Mouse (Mus musculus) CD4-positive, CD25-positive, alpha-beta regulatory T cell, adult 4 months (primary cell): ENCODE data around the gene Tln2. TPM values are rescaled to one million over a fixed set of nuclear protein-coding genes. Genes with fewer than 3 reads are reported as not detected.
"Not testable (repeated sequence)": the region's sequence is repeated elsewhere in the genome, so short reads cannot be mapped to it uniquely, and the experiment has no call there.

ENCODE experiments used
- ATAC-seq: one replicate; pipeline ENCODE4 v1.8.0; 2017
- polyA plus RNA-seq, 2 experiments: library from polyadenylated mRNA; unstranded; fragments of 100-300 nt; shearing (Covaris generic); gene quantifications; one replicate each; pipeline ENCODE4 v1.2.1; 2017

The Tln2 gene
- polyA plus RNA-seq, 2 experiments from 2014 or later = 0.22 TPM; not detected in 1

DNA sequence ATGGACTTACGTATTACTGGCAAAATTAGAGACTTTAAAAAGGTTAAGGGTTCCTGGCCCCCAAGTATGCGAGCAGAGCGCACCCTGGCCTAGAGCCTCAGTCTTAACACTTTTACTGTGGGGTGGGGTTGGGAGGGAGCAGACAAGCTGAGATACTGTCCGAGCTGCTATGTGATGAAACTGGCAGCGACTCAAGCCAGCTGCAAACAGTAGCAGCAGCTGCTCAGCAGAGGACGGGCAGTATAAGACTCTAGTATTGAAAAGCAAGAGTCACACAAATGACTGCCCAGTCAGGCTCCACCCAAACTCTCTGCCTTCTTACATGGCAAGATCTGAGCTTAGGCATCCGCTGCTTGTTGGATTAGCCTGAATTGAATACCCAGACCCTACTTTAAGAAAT, 206.1 kb downstream of the Tln2 start:
- no peak for ATAC-seq

DNA sequence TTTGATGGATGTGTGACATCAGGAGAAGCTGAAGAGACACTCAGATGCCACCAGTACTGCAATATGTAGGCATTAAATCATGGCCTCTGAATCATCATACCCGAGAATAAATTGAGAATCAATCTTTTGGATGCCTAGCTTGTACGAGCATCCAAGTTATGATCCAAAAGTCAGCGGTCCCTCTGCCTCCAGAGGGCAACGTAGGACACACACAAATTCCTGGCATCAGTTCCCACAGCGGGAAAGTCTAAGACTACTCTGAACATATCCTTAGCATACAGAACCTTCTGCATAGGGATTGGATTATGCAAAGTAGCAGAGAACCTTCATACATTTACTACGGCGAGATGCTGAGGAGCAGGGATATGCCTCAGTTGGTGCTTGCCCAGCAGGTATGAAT, 210.5 kb downstream of the Tln2 start:
- ATAC-seq = no peak

DNA sequence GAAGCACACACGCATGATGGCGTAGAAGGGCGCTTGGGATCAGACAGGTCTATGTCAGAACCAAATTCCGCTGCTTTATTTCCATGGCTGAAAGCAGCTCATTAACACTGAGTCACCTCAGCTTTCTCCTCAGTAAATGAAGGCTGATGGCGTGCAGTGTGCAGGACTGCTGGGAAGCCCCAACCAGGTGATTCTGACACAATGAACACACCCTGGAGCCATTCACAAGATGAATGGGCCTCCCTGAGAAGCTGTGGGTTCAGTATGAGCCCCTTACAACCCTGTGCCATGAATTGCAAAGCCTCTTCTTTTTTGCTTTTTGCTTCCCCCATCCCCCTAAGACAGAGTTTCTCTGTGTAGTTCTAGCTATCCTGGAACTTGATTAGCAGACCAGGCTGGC, 212.3 kb downstream of the Tln2 start:
- ATAC-seq = no peak

DNA sequence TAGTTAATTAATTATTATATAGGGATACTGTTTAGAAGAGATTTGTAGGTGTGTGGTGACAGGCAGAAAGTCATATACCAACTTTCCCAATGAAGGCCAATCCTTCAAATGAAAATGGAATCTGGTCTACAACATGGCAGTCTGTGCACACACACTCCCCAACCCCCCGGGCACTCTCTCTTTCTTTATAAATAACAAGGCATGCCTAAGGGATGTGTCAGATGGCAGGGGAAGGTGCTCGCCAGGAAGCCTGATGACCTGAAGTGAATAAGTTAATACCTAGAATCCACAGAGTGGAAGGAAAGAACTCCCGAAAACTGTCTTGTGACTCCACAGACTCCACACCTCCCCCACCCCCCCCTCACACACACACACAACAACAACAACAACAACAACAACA, 228.2 kb downstream of the Tln2 start:
- ATAC-seq = no peak

DNA sequence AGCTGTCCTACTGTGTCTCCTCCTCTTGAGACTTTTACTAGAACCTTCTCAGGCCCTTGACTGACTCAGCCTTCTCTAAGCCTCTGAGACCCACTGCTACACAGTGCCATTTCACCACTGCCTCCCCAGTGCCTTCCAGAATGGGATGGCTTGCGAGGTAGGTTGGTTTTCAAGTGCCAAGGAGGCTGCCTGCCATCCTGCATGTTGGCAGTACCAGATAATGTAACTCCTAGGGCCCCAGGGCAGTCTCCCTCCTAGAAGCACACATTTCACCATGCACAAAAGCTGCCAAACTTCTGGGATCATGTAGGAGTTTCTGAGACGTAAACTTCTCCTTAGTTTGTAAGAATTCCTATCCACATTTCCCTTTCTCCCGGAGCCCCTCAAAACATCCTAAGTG, 231.1 kb downstream of the Tln2 start:
- ATAC-seq = no peak

DNA sequence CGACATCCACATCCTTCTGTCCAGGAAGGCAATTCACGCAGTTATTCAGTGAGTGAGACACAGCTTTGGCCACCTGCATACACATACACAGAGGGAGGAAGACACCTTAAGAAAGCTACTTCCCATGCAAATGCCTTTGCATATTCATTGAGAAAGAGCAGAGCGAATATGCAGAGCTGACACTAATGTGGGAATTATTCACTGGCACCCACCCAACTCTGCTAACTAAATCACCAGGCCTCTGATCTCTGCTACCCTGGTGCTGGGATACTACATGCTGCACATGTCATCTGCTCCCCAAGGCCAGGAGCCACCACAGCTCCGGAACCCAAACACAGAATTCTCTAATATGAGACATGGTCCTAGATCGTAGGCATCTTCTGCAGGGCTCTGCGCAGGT, 237.6 kb downstream of the Tln2 start:
- no peak for ATAC-seq

DNA sequence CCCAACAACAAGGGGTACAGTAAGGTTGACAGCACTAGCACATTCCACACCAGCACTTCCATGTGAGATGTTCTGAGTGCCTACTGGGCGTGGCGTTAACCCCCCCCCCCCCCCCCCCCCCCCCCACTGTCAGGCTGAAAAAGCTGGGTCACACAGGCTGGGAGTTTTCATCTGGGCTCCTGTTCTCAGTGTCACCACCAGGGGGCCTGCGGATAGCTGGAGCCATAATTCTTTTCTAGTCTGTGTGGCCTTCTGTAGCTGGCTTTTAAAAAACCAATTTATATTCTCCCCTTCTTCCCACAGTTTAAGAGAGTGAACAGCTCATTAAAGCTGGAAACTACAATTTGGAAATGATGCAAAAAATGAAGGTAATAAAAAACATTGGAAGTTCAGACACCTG, 244.1 kb downstream of the Tln2 start:
- ATAC-seq = no peak

DNA sequence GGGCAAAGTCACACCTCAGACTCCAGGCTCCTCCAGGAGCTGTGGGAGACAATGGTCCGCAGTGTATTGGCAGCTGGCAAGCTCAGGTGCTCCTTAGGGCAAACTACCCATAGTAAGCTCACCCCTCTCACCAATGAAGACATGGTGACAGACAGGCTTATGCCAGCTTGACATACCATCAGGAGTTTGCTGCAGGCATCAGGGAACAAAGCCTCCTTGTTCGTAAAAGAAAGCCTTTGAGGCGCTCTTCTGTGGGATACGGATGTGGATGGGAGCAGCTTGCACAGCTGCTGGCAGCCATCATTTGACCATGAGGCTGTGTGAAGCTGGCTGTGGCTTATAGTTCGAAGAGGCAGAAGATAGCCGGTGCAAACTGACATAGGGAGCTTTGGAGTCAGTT, 254.5 kb downstream of the Tln2 start:
- ATAC-seq = no peak

DNA sequence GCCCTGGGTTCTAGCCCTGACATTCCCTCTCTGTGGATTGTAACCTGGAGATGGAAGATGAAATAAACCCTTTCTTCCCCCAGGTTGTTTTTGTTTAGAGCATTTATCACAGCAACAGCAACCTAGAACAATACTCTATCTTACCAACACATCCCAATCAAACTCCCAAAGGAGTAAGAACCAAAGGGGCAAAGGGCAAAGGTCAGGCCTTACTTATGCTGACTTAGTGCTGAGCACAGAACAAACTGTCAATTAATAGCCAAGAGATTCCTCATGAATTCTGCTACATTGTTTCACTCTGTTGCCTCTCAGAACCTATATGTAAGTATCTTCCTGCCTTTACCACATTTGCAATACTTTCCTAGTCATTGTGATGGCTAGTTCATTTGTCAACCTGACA, 255.5 kb downstream of the Tln2 start:
- no peak for ATAC-seq

DNA sequence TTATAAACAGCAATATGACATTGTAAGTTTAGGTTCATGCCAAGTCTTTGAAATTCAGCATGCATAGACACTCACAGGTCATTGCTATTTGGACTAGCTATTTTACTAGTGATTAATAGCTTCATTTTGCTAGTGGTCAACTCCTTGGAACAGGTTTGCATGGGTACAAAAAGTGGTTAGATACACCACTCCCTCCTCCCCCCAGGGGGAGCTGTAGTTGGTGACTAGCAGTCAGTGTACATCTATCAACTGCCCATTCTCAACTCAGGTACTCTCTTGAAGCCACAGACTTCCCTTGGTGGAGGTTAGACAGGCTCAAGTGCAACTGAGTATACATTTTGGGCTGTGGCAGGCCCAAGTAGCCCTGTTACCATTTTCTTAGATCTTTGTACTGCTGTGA, 256.5 kb downstream of the Tln2 start:
- ATAC-seq = no peak

DNA sequence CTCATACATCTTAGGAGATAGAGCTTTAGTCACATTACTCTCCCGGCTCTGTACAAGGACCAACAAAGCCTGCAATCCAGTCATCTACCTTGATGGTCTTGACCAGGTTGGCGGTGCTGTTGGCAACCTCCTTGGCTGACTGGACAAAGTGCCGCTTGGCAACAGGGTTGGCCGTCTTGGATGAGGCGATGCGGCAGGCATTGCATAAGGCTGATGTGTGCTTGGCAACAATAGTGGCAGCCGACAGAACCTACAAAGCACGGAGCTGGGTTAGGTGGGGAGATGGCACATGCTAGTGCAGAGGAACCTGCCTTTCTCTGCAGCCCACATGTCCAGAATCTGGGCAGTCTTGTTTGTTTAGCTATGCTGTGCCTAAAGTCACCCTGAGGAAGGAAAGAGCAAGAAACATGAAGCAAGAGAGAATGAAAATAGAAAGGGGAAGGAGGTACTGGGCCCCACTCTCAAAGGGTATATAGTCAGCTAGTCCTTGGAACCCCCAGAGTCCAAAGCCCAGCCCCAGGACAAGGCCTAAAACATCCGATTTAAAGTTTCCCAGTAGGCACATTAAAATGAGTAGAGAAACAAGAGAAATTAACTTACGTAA, 257.0 kb downstream of the Tln2 start:
- no peak for ATAC-seq

DNA sequence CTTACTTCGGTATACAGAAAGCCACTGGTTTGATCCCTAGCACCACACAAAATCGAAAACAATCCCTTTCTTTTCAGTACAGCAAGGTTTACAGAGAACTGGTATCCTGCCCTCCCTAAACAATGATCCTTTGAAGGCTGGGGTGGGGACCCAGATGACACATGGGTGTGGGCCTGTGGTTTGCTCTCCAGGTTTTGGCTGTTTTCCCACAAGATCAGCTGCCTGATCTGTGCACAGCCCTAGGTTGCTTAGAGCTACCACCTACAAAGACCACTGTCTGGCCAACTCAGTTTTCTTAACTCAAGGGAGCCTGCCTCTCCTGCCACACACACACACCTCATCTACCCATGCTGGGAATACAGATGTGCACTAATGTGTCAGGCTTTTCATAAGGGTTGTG, 257.9 kb downstream of the Tln2 start:
- no peak for ATAC-seq

DNA sequence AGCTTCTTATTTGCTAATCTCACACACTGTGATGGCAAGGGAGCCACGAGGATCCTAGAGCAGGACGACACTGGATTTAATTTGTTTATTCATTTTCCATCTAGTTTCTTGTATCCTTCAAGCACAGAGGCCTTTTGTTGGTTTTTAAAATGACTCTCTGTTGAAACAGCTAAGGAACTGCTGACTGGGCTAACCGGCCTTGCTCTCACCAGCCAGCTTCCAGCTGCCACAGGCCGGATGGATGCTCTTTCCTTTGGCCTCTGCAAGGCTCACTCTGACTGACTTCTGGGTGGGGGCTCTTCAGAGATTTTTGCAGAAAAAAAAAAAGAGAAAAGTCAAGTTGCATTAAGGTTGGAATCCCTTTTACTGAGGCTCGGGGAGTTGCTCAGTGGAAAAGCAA, 258.7 kb downstream of the Tln2 start:
- ATAC-seq = no peak

DNA sequence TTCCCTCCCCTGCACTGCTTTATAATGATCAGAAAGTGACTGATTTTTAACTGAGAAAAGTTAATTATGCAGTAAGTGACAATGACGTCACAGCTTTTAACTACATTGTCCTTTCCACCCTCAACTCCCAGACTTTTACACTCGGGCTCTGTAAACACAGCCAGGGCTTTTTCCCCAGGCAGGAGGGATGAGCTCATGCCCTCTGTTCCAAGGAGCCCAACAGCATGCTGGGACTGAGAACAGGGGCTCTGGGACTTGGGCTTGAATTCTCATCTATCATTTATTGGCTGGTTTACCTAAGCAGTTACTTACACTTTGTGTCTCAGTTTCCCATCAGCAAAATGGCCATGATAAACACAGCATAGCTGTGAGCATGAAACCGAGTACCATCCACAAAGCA, 259.2 kb downstream of the Tln2 start:
- no peak for ATAC-seq

DNA sequence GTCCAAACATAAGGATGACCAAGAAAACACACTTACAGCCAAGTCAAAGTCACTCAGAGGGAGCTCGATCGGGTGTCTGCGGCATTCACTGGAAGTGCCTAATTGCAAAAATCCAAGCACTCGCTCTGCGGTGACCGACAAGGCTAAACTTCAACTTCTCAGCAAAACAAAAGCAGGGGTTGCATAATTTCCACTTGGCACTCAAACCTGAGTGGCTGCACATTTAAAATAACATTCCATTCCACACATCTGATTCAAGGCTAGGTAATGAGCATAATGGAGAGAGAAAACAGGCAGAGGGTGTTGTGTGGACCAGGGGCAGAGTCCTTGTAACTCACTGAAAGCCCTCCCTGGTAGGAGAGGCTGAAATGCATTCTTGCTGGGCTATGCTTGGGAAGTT, 260.3 kb downstream of the Tln2 start:
- no peak for ATAC-seq

DNA sequence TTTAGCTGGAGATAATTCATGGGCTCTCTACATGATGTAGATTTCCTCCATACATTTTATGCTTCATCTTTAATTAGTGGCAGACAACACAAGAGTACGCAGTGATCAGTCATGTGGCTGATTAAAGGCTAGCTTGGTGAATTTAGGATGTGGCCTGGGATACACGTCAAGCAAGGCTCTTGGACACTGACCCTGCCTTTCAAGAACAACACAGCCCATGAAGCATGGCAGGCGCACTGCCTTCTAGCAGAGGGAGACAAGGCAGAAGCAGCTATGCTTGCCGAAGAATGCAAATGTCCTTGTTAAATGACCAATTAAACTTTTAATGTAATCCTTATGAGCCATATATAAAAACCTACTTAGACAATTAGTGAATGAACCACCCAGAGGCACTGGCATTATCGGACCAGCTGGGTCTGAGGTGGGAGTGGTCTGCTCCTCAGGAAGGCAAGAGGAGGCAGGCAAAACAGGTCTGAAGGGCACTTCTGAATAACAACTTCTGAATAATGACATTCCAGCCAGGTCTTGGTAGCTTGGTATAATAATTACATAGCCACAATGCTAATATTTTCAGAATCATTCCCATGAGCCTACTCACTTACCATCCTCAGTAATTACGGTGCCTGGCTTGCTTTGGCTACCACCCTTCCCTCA, 262.1 kb downstream of the Tln2 start:
- ATAC-seq = no peak

DNA sequence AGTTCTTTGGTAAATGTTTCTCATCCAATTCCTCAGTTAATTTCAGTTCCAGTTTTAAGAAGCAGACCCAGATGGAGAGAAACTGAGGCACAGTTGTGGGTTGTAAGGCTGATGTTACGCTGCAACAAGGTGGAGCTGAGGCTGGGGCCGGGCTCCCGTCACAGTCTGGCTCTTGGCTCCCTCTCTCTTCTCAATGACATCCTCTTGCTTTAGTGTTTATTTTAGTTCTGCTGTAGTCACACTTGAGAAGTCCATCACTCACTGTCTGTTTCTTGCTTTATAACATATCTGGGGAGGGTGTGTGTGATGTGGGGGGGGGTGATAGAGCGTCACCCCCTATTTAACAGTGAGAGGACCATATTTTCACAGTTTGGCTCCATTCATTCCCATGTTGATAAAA, 272.0 kb downstream of the Tln2 start:
- no peak for ATAC-seq

DNA sequence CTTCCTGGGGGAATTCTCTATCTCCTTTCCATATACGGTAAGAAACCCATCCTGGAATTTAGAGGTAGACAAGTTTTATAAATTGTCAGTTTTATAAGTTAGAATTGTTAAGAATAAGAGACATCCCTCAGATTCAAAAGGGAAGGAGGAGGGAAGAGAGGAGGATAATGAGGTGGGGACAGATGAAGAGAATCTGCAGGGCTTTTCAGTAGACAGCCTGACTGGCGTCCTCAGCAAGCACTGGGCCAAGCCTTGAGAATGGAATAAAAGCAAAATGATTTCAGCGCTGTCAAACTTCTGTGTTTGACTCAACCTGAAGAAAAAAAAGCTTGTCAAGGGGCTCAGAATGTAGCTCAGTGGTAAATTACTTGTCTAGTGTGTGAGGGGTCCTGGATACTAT, 272.7 kb downstream of the Tln2 start:
- ATAC-seq = no peak

DNA sequence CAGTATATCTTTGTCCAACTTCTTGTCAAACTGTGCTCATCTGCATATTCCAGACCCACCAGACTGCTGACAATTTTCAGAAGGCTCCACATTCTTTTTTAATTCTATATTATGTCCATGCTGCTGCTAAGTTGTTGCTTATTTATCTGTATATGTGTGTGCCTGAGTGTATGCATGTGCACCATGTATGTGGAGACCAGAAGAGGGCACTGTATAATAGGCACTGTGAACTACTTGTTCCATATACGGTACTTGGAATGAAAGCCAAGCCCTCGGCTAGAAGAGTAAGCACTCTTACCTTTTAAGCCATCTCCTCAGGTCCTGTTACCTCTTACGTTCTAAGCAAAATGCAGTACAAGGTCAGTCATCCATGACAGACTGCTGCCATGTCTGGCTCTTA, 274.0 kb downstream of the Tln2 start:
- ATAC-seq = no peak

DNA sequence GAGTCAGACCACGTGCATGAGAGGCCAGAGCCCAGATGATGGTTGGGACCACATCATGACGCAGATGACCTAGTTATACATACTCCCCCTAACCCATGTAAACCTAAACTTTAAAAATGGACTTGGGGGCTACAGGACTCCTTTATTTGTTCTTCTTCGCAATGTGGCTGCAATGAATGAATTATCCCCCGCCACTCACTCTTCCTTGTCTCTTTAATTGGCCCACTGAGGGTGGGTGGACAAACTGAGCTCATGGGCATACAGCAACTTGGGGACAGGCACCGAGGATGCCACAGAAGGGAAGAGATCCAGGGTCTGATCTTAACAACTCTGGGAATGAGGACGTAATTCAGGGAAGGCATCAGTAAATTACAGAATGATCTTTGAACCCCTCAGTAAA, 277.7 kb downstream of the Tln2 start:
- no peak for ATAC-seq

DNA sequence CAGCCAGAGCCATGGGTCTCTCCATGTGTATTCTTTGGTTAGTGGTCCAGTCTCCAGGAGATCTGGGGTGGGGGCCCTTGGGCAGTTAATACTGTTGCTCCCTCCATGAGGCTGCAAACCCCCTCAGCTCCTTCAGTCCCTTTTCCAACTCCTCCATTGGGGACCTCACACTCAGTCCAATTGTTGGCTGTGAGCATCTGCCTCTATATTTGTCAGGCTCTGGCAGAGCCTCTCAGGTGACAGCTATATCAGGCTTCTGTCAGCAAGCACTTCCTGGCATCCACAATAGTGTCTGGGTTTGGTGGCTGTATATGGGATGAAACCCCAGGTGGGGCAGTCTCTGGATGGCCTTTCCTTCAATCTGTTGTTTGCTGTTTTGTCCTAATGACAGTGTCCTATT, 279.2 kb downstream of the Tln2 start:
- ATAC-seq = not testable (repeated sequence)

DNA sequence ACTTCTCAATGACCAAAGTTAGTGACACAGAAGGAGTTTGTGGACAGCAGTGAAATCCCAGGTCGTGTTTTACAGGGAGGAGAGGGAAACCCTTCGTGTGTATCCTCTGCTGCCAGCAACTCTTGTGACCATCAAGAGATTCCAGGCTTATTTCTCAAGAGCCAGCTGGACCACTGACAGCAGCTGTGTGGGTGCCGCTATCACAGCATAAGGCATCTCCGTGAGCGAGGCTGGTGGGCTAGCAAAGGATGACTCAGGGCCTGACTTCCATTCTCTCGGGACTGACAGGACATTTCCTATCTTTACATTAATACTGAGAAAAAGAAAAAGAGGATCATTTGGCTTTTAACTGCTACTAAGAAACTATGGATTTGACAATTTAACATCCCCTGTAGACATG, 283.1 kb downstream of the Tln2 start:
- ATAC-seq = no peak

DNA sequence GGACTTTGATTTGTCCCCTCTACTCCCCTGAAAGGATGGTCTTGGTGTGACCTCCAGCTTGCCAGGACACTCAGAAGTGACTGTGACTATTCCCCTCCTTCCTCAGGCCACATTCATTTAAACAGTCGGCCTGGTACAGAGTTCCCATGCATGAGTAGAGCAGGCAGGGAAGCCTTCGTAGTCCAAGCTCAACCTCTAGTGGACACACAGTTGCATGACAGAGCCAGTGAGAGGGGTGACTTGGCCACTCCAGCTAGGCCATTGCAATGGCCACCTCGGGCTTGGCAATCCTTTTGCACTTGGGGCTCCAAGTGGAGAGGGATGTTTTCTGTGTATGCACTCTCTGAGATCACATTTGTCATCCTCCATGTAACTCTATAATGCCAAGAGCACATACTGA, 285.2 kb downstream of the Tln2 start:
- no peak for ATAC-seq

DNA sequence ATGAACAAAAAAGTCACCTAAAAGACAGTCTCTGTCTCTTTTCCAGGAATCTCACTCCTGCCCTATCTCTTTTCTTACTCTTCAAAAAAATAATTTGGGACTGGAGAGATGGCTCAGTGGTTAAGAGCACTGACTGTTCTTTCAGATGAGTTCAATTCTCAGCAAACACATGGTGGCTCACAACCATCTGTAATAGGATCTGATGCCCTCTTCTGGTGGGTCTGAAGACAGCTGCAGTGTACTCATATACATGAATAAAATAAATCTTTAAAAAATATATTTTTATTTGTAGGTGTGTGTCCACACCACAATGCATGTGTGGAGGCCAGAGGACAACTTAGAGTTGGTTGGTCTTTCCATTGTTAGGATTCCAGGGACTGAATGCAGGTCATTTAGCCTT, 286.1 kb downstream of the Tln2 start:
- no peak for ATAC-seq

DNA sequence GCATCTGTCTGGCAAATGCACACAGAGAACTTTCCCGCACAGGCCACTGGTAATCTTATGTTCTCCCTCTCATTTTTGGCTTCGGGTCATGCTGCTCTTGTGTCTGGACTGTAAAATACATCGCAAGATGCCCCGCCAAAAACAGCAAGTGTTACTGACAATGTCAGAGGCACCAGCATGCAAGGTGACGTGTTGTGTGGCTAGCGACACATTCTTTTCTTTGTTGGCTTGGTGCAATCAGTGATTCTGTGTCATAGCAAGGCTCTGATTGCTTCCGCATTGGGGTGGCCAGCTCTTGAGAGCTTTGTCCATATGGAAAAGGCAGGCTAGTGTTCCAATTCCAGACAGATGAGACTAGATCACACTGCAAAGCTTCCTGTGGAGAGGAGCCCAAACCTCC, 288.8 kb downstream of the Tln2 start:
- ATAC-seq = no peak
